Mouse (Mus musculus): ENCODE measurements at regions not wholly inside any gene's neighbourhood (a gene's known extent, or its start where the extent isn't known, plus 50 kb on each side); places are given as distances from the start of the nearest gene placed in this dataset.

- in situ Hi-C loops (cut with MboI; ENCODE audit: low pct_ligation_motif_present, low pct_unique_long_range_greater_than_20kb, low sequenced_read_pairs) (no loop called here), dilution Hi-C loops (cut with MboI; ENCODE audit: extremely low pct_ligation_motif_present, extremely low pct_unique_long_range_greater_than_20kb, low sequenced_read_pairs) (no loop called here)
- no peaks in the 10 kb centered on the region for H3K9me3 ChIP-seq (replicated peaks; ENCODE audit: low read length)
- no peak for DNase-seq (ENCODE audit: extremely low read depth)
- H3K79me2 ChIP-seq (replicated peaks; ENCODE audit: control insufficient read depth, extremely low read depth, insufficient read depth, poor library complexity, severe bottlenecking) = no peaks in the 10 kb centered on the region
- no peak overlapping the region for H3K9ac ChIP-seq (ENCODE audit: insufficient read depth, low read depth)
- no peak overlapping the region for H3K4me3 ChIP-seq (replicated peaks in 1 of 3; ENCODE audit: low read depth in 2 of 3, low read length in 2 of 3, poor library complexity in 1 of 3)
- H3K4me2 ChIP-seq (ENCODE audit: insufficient read depth, low read depth, poor library complexity, severe bottlenecking) = no peak overlapping the region
- H3K27ac ChIP-seq (ENCODE audit: insufficient read depth, low read depth) = no peak overlapping the region
- TF ChIP-seq IRF4 (IDR thresholded peaks at IDR 0.05; ENCODE audit: low read depth, low read length) = no peak
- no peak for TF ChIP-seq ZMIZ1 (IDR thresholded peaks at IDR 0.05; ENCODE audit: low read depth, low read length)
- TF ChIP-seq MXI1 (IDR thresholded peaks at IDR 0.05; ENCODE audit: low read depth, low read length) = no peak
- H3K36me3 ChIP-seq (replicated peaks in 1 of 2; ENCODE audit: control insufficient read depth in 1 of 2, insufficient read depth in 1 of 2, low read length in 1 of 2) = no peaks in the 10 kb centered on the region
- H3K27me3 ChIP-seq (replicated peaks) = peaks cover 62% of the 10 kb centered on the region
- H3K4me1 ChIP-seq (ENCODE audit: control insufficient read depth in 1 of 2, insufficient read depth in 2 of 2) = 0 out of 4 replicates have a peak, but pooled peaks cover 0 to 2% of the 10 kb centered on the region in 2 experiments
Observed at GRCm38 (mm10) chr14:29788351-29788750, 66.7 kb upstream of the Cacna2d3 start.

- DNase-seq (ENCODE audit: extremely low read depth) = no peak
- H3K4me2 ChIP-seq (ENCODE audit: insufficient read depth, low read depth, poor library complexity, severe bottlenecking) = no peak overlapping the region
- in situ Hi-C loops (cut with MboI; ENCODE audit: low pct_ligation_motif_present, low pct_unique_long_range_greater_than_20kb, low sequenced_read_pairs) (no loop called here), dilution Hi-C loops (cut with MboI; ENCODE audit: extremely low pct_ligation_motif_present, extremely low pct_unique_long_range_greater_than_20kb, low sequenced_read_pairs) (no loop called here)
- H3K9me3 ChIP-seq (replicated peaks; ENCODE audit: low read length) = no peaks in the 10 kb centered on the region
- H3K27me3 ChIP-seq (replicated peaks) = peaks cover 84% of the 10 kb centered on the region
- no peak overlapping the region for H3K4me3 ChIP-seq (replicated peaks in 1 of 3; ENCODE audit: low read depth in 2 of 3, low read length in 2 of 3, poor library complexity in 1 of 3)
- H3K79me2 ChIP-seq (replicated peaks; ENCODE audit: control insufficient read depth, extremely low read depth, insufficient read depth, poor library complexity, severe bottlenecking) = no peaks in the 10 kb centered on the region
- no peak overlapping the region for H3K27ac ChIP-seq (ENCODE audit: insufficient read depth, low read depth)
- TF ChIP-seq UBTF (IDR thresholded peaks at IDR 0.05; ENCODE audit: low read depth, low read length) (no peak), MXI1 (IDR thresholded peaks at IDR 0.05; ENCODE audit: low read depth, low read length) (no peak), BHLHE40 (IDR thresholded peaks at IDR 0.05; ENCODE audit: low read depth, low read length) (no peak), RCOR1 (conservative IDR thresholded peaks at IDR 0.05; ENCODE audit: low read depth, low read length) (no peak)
- peaks cover 0 to 9% of the 10 kb centered on the region in 2 experiments; a peak in 2 of 4 replicates for H3K4me1 ChIP-seq (ENCODE audit: control insufficient read depth in 1 of 2, insufficient read depth in 2 of 2)
- no peak overlapping the region for H3K9ac ChIP-seq (ENCODE audit: insufficient read depth, low read depth)
- H3K36me3 ChIP-seq (replicated peaks in 1 of 2; ENCODE audit: control insufficient read depth in 1 of 2, insufficient read depth in 1 of 2, low read length in 1 of 2) = no peaks in the 10 kb centered on the region
Observed at GRCm38 (mm10) chr14:29795325-29795724, 73.7 kb upstream of the Cacna2d3 start.

GRCm38 (mm10) chr14:29796396-29796795, 74.7 kb upstream of the Cacna2d3 start:
- peaks cover 2 to 12% of the 10 kb centered on the region in 2 experiments; a peak in 2 of 4 replicates for H3K4me1 ChIP-seq (ENCODE audit: control insufficient read depth in 1 of 2, insufficient read depth in 2 of 2)
- no peak for TF ChIP-seq ZC3H11A (IDR thresholded peaks at IDR 0.05; ENCODE audit: low read depth, low read length)
- no peak for TF ChIP-seq CHD2 (IDR thresholded peaks at IDR 0.05; ENCODE audit: low read length)
- TF ChIP-seq SMC3 (IDR thresholded peaks at IDR 0.05; ENCODE audit: low read depth, low read length) = no peak
- no peak for TF ChIP-seq PAX5 (IDR thresholded peaks at IDR 0.05; ENCODE audit: low read length)
- TF ChIP-seq MAX (IDR thresholded peaks at IDR 0.05; ENCODE audit: low read length) = no peak
- no peak for TF ChIP-seq POLR2A (IDR thresholded peaks at IDR 0.05; ENCODE audit: low read depth, low read length)
- TF ChIP-seq MEF2A (IDR thresholded peaks at IDR 0.05; ENCODE audit: borderline replicate concordance, low read depth, low read length) = no peak
- no peak for TF ChIP-seq BHLHE40 (IDR thresholded peaks at IDR 0.05; ENCODE audit: low read depth, low read length)
- no peak for TF ChIP-seq RCOR1 (conservative IDR thresholded peaks at IDR 0.05; ENCODE audit: low read depth, low read length)
- TF ChIP-seq SIN3A (IDR thresholded peaks at IDR 0.05; ENCODE audit: low read length) = no peak
- TF ChIP-seq MYC (IDR thresholded peaks at IDR 0.05; ENCODE audit: low read depth, low read length) = no peak
- no peak for TF ChIP-seq CHD1 (IDR thresholded peaks at IDR 0.05; ENCODE audit: low read depth, low read length)
- no peak for TF ChIP-seq JUND (conservative IDR thresholded peaks at IDR 0.05; ENCODE audit: low read depth, low read length)
- no peaks in the 10 kb centered on the region for H3K9me3 ChIP-seq (replicated peaks; ENCODE audit: low read length)
- in situ Hi-C loops (cut with MboI; ENCODE audit: low pct_ligation_motif_present, low pct_unique_long_range_greater_than_20kb, low sequenced_read_pairs) = no loop called here
- no peaks in the 10 kb centered on the region for H3K36me3 ChIP-seq (replicated peaks in 1 of 2; ENCODE audit: control insufficient read depth in 1 of 2, insufficient read depth in 1 of 2, low read length in 1 of 2)
- dilution Hi-C loops (cut with MboI; ENCODE audit: extremely low pct_ligation_motif_present, extremely low pct_unique_long_range_greater_than_20kb, low sequenced_read_pairs) = no loop called here
- H3K27ac ChIP-seq (ENCODE audit: insufficient read depth, low read depth) = no peak overlapping the region
- no peak overlapping the region for H3K9ac ChIP-seq (ENCODE audit: insufficient read depth, low read depth)
- no peak for DNase-seq (ENCODE audit: extremely low read depth)
- no peaks in the 10 kb centered on the region for H3K79me2 ChIP-seq (replicated peaks; ENCODE audit: control insufficient read depth, extremely low read depth, insufficient read depth, poor library complexity, severe bottlenecking)
- H3K27me3 ChIP-seq (replicated peaks) = peaks cover 89% of the 10 kb centered on the region
- no peak overlapping the region for H3K4me3 ChIP-seq (replicated peaks in 1 of 3; ENCODE audit: low read depth in 2 of 3, low read length in 2 of 3, poor library complexity in 1 of 3)
- H3K4me2 ChIP-seq (ENCODE audit: insufficient read depth, low read depth, poor library complexity, severe bottlenecking) = no peak overlapping the region
